Mouse (Mus musculus): ENCODE results near the gene Lifr.
A peak's percentile ranks its signal among the peaks of the same experiment; 100 is the strongest.

DNA sequence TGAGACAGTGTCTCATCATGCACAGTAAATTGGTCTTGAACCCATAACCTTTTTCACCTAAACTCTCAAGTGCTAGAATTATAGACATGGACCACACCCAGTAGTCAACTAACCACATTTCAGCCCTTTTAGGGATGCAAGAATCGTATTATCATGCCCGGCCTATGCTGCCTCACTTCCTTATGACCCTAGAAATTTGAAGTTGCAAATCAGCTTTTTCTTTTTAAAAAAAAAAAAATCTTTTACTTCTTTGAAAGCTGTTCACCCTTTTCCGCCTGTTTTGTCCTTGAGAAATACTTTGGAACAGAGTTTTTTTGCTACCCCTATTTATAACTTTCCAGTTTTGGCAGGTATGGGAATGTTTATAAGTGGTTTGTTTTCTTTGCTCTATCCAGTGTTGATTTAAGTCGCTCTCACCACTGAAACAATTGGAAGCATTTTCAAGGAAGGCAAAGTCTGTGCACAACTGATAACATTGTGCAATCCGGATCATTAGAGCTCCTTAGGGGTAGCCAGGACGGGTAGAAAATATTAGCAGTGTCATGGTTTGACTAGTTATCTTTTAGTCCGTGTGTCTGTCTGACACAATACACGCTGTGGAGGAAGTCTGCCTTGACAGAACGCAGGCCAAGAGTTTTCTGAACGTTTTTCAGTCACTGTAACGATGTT, 46.2 kb upstream of the Lifr start:
- TF ChIP-seq EP300 (IDR thresholded peaks at IDR 0.05; ENCODE audit: low read depth) (0 out of 2 replicates have a peak, but pooled peaks have one; percentile 24), CTCF (IDR thresholded peaks at IDR 0.05; ENCODE audit: low read depth) (no peak)
